8 mouse cellular contexts compared by ENCODE assay signal in the genomic region with DNA sequence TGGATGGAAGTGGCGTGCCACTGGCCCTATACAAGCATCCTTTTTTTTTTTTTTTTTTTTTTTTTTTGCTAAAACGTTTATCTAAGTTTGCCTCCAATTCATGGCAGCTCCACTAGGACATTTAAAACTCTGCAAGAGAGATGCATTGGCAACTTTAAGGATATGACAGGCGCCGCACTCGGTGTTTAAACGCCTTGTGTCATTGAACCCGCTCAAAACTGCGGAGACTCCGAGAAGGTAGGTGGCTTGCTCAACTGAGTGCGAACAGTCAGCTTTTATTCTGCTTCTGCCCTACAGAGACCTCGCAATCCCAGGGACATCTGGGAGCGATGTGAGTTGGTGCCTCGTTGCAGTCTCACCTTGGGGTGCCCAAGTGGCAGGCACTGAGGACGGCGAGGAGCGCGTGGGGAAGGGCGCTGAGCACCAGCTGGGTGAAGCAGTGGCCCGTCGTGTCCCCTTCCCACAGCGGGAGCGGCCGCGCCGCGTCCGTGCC. TPM values are rescaled to one million over a fixed set of nuclear protein-coding genes. Genes with fewer than 3 reads are reported as not detected.
DNase-seq lines count a peak whose midpoint lies in the region; ATAC-seq and TF ChIP-seq lines count a peak whose summit lies in the region.

No protein-coding gene starts in this region.

- TF ChIP-seq CTCF in stomach, postnatal 0 days (IDR thresholded peaks at IDR 0.05; ENCODE audit: low read depth): no peak

- no peaks in the 10 kb centered on the region; the same call in 1 of the 2 replicates for H3K27me3 ChIP-seq in limb, embryonic 13.5 days
- H3K27me3 ChIP-seq in stomach, postnatal 0 days (ENCODE audit: control insufficient read depth, insufficient read depth, low read length): no peaks in the 10 kb centered on the region

- no peaks in the 10 kb centered on the region for H3K9me3 ChIP-seq in limb, embryonic 13.5 days
- no peaks in the 10 kb centered on the region for H3K9me3 ChIP-seq in stomach, postnatal 0 days (ENCODE audit: control insufficient read depth, low read length)

- H3K4me3 ChIP-seq in limb, embryonic 13.5 days: peak overlapping the region; percentile 76
- peak overlapping the region; percentile 72 for H3K4me3 ChIP-seq in stomach, postnatal 0 days (ENCODE audit: low read depth, low read length)

- H3K4me1 ChIP-seq in limb, embryonic 13.5 days: peaks cover 13% of the 10 kb centered on the region
- no peaks in the 10 kb centered on the region for H3K4me1 ChIP-seq in stomach, postnatal 0 days (replicated peaks; ENCODE audit: control insufficient read depth, insufficient read depth)

- 4% methylated on average over 27 of the region's 27 CpGs for WGBS in limb, embryonic 13.5 days
- WGBS in stomach, postnatal 0 days: 1% methylated on average over 25 of the region's 27 CpGs

- TF ChIP-seq EP300 in stomach, postnatal 0 days (optimal IDR thresholded peaks at IDR 0.05): no peak

- peak overlapping the region; percentile 87 for H3K9ac ChIP-seq in limb, embryonic 13.5 days
- H3K9ac ChIP-seq in stomach, postnatal 0 days (ENCODE audit: low read length): peak overlapping the region; percentile 86

- intact Hi-C loops in gastrocnemius, postnatal 14 days (cut with DNase I; ENCODE audit: low total_unique reads): loop anchor here (10.0 kb wide), 1 partner anchor 273 kb away; no protein-coding TSS in a partner anchor

- ATAC-seq in limb, embryonic 13.5 days (ENCODE audit: low FRiP score, low read depth): no peak
- no peak; the same call in 1 of the 2 replicates for ATAC-seq in stomach, postnatal 0 days (ENCODE audit: low FRiP score, low TSS enrichment)

- DNase-seq in embryo, embryonic 10 days (ENCODE audit: low spot score): peak; percentile 38
- DNase-seq in embryo, embryonic 9.5 days (ENCODE audit: extremely low spot score): no peak
- peak; percentile 28 for DNase-seq in right cerebral cortex, postnatal 4 days
- no peak for DNase-seq in right cerebral cortex, postnatal 25 days
- no peak for DNase-seq in stomach, postnatal 0 days (ENCODE audit: low spot score)
- DNase-seq in thymus, postnatal 0 days (ENCODE audit: low spot score): no peak
- no peak for DNase-seq in gastrocnemius, postnatal 14 days

- peak overlapping the region; percentile 86 for H3K4me2 ChIP-seq in limb, embryonic 13.5 days (replicated peaks)
- H3K4me2 ChIP-seq in stomach, postnatal 0 days (replicated peaks; ENCODE audit: low read depth): peak overlapping the region; percentile 93

- H3K27ac ChIP-seq in limb, embryonic 13.5 days: peak overlapping the region; percentile 90; the same call in 1 of the 2 replicates
- H3K27ac ChIP-seq in stomach, postnatal 0 days (replicated peaks): peak overlapping the region; percentile 90

- peaks cover 20% of the 10 kb centered on the region for H3K36me3 ChIP-seq in limb, embryonic 13.5 days
- H3K36me3 ChIP-seq in stomach, postnatal 0 days (ENCODE audit: control insufficient read depth, insufficient read depth, low read length): peaks cover 3% of the 10 kb centered on the region; the same call in 1 of the 2 replicates

RNA-seq across cellular contexts. Expression of gene Abcc10, which starts 0.7 kb away (rescaled TPM):
- polyA plus RNA-seq in limb, embryonic 13.5 days (2015; fragmentation: Nextera tagmentation; extraction: Ambion mirVana): 7.5 and 7.6 TPM in 2 replicates
- polyA plus RNA-seq in stomach, postnatal 0 days (2015; fragmentation: Nextera tagmentation; extraction: Ambion mirVana): 3.5 and 4.3 TPM in 2 replicates
- 3.5 and 4.0 TPM in 2 replicates for polyA plus RNA-seq in thymus, postnatal 0 days (2015; fragmentation: Nextera tagmentation; extraction: Ambion mirVana)
- total RNA-seq in gastrocnemius, postnatal 14 days (2021): 1 to 10 TPM; 2.3 to 2.8 TPM

RNA-seq across cellular contexts. Expression of gene Dlk2, which starts 30.2 kb away (rescaled TPM):
- polyA plus RNA-seq in limb, embryonic 13.5 days (2015; fragmentation: Nextera tagmentation; extraction: Ambion mirVana): 8.8 and 11.0 TPM in 2 replicates
- polyA plus RNA-seq in stomach, postnatal 0 days (2015; fragmentation: Nextera tagmentation; extraction: Ambion mirVana): 8.9 and 10.8 TPM in 2 replicates
- polyA plus RNA-seq in thymus, postnatal 0 days (2015; fragmentation: Nextera tagmentation; extraction: Ambion mirVana): 8.1 and 9.6 TPM in 2 replicates
- total RNA-seq in gastrocnemius, postnatal 14 days (2021): under 1 TPM; 0.35 to 0.59 TPM

RNA-seq across cellular contexts. Expression of gene Tjap1, which starts 44.6 kb away (rescaled TPM):
- polyA plus RNA-seq in limb, embryonic 13.5 days (2015; fragmentation: Nextera tagmentation; extraction: Ambion mirVana): 61.3 and 68.2 TPM in 2 replicates
- polyA plus RNA-seq in stomach, postnatal 0 days (2015; fragmentation: Nextera tagmentation; extraction: Ambion mirVana): 13.5 and 17.7 TPM in 2 replicates
- 26.8 and 27.6 TPM in 2 replicates for polyA plus RNA-seq in thymus, postnatal 0 days (2015; fragmentation: Nextera tagmentation; extraction: Ambion mirVana)
- total RNA-seq in gastrocnemius, postnatal 14 days (2021): 10 to 100 TPM; 34.9 to 42.0 TPM

RNA-seq across cellular contexts. Expression of gene Zfp318, which starts 56.1 kb away (rescaled TPM):
- polyA plus RNA-seq in limb, embryonic 13.5 days (2015; fragmentation: Nextera tagmentation; extraction: Ambion mirVana): 14.2 and 15.4 TPM in 2 replicates
- 2.9 and 3.5 TPM in 2 replicates for polyA plus RNA-seq in stomach, postnatal 0 days (2015; fragmentation: Nextera tagmentation; extraction: Ambion mirVana)
- 5.4 and 5.6 TPM in 2 replicates for polyA plus RNA-seq in thymus, postnatal 0 days (2015; fragmentation: Nextera tagmentation; extraction: Ambion mirVana)
- 10 to 100 TPM; 12.8 to 13.6 TPM for total RNA-seq in gastrocnemius, postnatal 14 days (2021)

Comparison
In these comparisons a context has a peak if more than half of its experiments do, and no peak if none do; other contexts are left out.
1. DNase-seq: peak in embryo, embryonic 10 days (single experiment) and right cerebral cortex, postnatal 4 days (single experiment); none in embryo, embryonic 9.5 days (single experiment), right cerebral cortex, postnatal 25 days (single experiment), stomach, postnatal 0 days (single experiment), thymus, postnatal 0 days (single experiment) and gastrocnemius, postnatal 14 days (single experiment).